Mouse (Mus musculus) heart, embryonic 10.5 days (tissue): Measurements from ENCODE around the gene Susd3. TPM values are rescaled to one million over a fixed set of nuclear protein-coding genes. Genes with fewer than 3 reads are reported as not detected.
A peak's percentile ranks its signal among the peaks of the same experiment; 100 is the strongest.

Experiments
- DNase-seq: peaks from one replicate; pipeline ENCODE4 v3.0.0-alpha.2; 2017; ENCODE audit warnings: low spot score
- H3K27ac ChIP-seq: fragments of 300-500 bp; sonication (generic); 2 replicates; pipeline ENCODE4 v1.5.1; 2016; ENCODE audit warnings: mild to moderate bottlenecking
- H3K27me3 ChIP-seq: fragments of 300-500 bp; sonication (generic); 2 replicates; pipeline ENCODE4 v1.6.1; 2016; ENCODE audit warnings: mild to moderate bottlenecking; ENCODE audit not compliant: poor library complexity, insufficient read depth, severe bottlenecking
- H3K36me3 ChIP-seq: fragments of 300-500 bp; sonication (generic); 2 replicates; pipeline ENCODE4 v1.6.1; 2016; ENCODE audit warnings: mild to moderate bottlenecking, moderate library complexity
- H3K4me1 ChIP-seq: fragments of 300-500 bp; sonication (generic); 2 replicates; pipeline ENCODE4 v1.6.1; 2016; ENCODE audit warnings: mild to moderate bottlenecking
- H3K4me3 ChIP-seq: fragments of 300-500 bp; sonication (generic); 2 replicates; pipeline ENCODE4 v1.5.1; 2016; ENCODE audit warnings: mild to moderate bottlenecking, moderate library complexity
- H3K9me3 ChIP-seq: fragments of 300-500 bp; sonication (generic); 2 replicates; pipeline ENCODE4 v1.6.1; 2016; ENCODE audit warnings: mild to moderate bottlenecking, moderate library complexity
- WGBS: fragments of 180-500 bp; shearing (Covaris S2); methylation state at CpG from one replicate; pipeline ENCODE4 v1.1.7; 2016; 5-methylcytosine and 5-hydroxymethylcytosine counted together
- polyA plus RNA-seq: library from polyadenylated mRNA; unstranded; fragments of >200 nt; fragmentation: Nextera tagmentation; extraction: Ambion mirVana; gene quantifications from 2 replicates; pipeline ENCODE4 v1.2.1, GENCODE M21; 2016

Susd3 gene
- polyA plus RNA-seq, 1 experiment from 2014 or later, result 1.1 TPM

DNA sequence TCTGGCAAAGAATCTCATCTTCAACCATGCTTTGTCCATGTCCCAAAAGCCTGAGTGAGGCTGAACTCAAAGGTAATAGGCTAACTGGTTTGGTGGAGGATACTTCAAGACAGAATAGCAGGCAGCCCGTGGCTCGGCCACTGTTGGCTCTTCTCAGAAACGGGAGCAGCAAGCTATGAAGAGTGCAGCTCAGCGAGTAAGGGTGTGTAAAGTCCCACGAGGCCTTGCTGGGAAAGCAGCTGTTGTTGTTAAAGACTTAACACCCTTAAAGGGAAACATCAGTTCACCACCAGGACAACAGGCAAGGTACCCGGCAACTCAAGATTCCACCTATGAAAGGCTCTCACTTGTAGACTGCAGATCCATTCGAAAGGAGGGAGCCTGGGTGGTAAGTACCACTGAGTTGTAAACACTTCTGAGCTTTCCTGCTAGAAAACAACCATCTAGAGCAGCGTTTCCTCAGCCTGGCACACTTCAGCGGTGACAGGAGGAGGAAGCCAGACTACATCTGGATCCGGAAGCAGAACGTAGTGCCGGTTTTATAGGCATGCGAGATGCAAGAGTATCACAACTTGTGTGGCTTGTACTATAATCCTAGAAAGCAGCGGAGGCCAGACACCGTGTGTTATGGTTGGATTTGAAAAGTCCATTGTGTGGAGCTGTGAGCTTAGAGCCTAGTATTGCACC is 11.7 kb upstream of the Susd3 start:
- Histone ChIP-seq H3K4me1 (peaks cover 12% of the 10 kb centered on the region), H3K9me3 (no peaks in the 10 kb centered on the region), H3K27ac (no peak overlapping the region), H3K36me3 (no peaks in the 10 kb centered on the region), H3K4me3 (no peak overlapping the region), H3K27me3 (peaks cover 17% of the 10 kb centered on the region; the same call in 1 of the 2 replicates)
- DNase-seq, result no peak
- 72% methylated on average over 15 of the region's 15 CpGs for WGBS

DNA sequence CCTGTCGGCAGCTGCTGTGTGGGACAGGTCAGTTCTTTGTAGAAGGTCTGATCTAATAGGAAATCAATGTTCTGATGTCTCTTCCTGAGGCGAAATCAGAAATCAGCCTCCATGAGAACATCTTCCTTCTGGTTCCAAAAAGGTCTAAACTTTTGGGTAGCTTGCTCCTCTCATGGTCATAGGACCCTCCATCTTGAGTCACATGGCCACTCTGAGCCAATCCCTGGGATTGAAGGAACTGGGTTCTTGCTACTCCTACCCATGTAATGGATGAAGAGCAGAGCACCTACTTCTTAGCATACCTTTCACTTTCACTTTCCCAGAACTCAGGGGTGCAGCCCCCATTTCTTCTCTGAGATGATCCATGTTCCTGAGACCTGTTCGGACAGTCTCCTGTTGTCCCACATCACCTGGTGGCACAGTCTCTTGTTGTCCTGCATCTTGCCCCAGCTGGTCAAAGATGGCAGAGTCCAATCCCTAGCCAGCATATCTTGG is 9.4 kb upstream of the Susd3 start:
- Histone ChIP-seq H3K36me3 (no peaks in the 10 kb centered on the region), H3K9me3 (no peaks in the 10 kb centered on the region), H3K27ac (no peak overlapping the region), H3K27me3 (peaks cover 17% of the 10 kb centered on the region; the same call in 1 of the 2 replicates), H3K4me1 (0 out of 2 replicates have a peak, but pooled peaks cover under 1% of the 10 kb centered on the region), H3K4me3 (no peak overlapping the region)
- no peak for DNase-seq
- WGBS, result 67% methylated on average over 3 of the region's 3 CpGs

DNA sequence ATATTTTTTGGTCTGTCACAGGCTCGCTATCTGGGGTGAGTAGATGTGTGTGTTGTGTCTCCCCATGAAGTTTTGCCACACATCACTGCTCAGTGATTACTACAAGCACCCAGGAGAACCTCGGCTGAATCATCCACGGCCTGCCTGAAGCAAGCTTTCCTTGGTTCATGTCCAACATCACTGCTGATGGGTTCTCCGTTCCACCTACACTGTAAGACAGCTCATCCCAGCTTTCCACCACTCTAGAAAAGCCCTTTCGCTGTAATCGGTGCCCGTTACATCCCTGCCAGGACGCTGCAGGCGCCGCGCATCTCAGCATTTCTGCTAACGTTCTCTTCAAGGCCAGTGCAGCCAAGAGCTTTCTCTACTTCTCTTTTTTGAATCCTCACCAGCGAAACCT is 4.2 kb upstream of the Susd3 start:
- Histone ChIP-seq H3K27me3 (peaks cover 26% of the 10 kb centered on the region), H3K4me3 (no peak overlapping the region), H3K27ac (no peak overlapping the region), H3K36me3 (no peaks in the 10 kb centered on the region), H3K4me1 (peaks cover 12% of the 10 kb centered on the region), H3K9me3 (no peaks in the 10 kb centered on the region)
- no peak for DNase-seq
- 85% methylated on average over 13 of the region's 13 CpGs for WGBS

DNA sequence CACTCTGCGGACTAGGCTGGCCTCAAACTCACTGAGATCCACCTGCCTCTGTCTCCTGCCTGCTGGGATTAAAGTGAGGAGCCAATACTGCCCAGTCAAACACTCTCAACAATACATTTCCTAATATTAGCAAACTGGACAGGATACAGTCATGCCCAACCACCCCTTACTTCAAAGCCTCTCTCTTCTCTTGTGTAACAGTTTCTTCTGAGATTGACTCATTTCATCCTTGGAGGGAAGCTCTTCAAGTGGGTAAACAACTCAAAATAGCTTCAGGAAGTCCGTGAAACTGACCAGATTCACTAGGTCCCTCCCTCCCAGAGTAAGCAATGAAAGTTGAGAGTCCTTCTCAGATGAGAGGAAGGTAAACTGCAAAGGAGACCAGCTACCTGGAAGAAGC is 3.6 kb upstream of the Susd3 start:
- Histone ChIP-seq H3K4me3 (no peak overlapping the region), H3K4me1 (peaks cover 16% of the 10 kb centered on the region), H3K36me3 (no peaks in the 10 kb centered on the region), H3K27me3 (peaks cover 32% of the 10 kb centered on the region), H3K27ac (no peak overlapping the region), H3K9me3 (no peaks in the 10 kb centered on the region)
- no peak for DNase-seq
- 56% methylated on average over 2 of the region's 2 CpGs for WGBS

DNA sequence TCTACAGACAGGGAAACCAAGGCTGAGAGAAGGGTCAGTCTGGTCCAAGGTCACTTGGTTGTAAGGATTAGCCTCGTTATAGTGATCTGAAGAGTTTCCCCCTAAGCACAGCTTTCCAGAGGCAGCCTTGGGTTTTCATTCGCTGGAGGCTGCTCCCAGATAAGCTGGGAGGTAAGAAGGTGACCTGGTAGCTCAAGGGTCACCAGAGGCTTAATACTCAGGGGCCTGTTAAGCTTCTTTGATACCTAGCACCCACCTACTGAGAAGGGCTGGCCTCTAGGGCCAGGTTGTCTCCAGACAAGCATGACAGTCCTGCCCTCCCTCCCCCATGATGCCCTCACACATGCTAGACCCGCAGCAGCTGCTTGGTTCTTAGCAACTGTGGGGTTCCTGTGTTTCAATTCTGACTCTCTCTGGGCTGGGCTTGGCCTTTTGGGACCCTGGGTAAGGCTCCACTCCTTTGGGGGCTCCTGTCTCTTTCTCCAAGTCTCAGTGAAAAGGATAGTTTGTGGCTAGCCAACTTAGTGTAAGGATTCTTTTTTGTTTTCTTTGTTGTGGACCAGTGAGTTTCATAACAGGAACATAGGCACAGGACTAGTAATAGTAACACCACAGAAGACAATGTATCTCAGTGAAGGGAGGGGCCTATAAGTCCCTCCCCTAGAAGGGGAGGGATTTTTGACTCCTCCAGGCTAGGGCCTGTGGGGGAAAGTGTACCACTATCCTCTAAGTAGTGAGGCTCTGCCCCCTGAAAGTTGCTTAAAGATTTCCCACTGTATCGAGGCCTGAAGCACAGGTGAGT is 2.4 kb upstream of the Susd3 start:
- no peak for DNase-seq
- no peaks in the 10 kb centered on the region for H3K9me3 ChIP-seq
- H3K27me3 ChIP-seq, result peaks cover 44% of the 10 kb centered on the region
- no peak overlapping the region for H3K27ac ChIP-seq
- no peaks in the 10 kb centered on the region for H3K36me3 ChIP-seq
- H3K4me1 ChIP-seq, result peaks cover 16% of the 10 kb centered on the region
- H3K4me3 ChIP-seq, result no peak overlapping the region
- WGBS, result 24% methylated on average over 4 of the region's 4 CpGs

DNA sequence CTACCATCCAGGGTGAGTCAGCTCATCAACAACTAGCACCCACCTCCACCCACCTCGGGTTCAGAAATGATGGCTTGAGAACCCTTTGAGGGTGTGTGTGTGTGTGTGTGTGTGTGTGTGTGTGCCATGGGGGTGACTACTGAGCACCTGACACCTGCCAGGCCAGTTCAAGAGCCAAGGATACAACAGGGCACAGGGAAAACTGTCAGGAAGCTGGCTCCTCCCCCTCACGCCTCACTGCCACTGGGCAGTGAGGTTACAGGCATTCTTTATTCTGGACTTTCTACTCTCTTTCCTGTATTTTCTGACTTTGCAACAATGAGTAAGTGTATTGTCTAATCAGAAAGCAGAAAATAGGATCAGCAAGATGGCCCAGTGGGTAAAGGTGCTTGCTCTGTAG is 1.1 kb upstream of the Susd3 start:
- 67% methylated on average over 2 of the region's 2 CpGs for WGBS
- H3K4me1 ChIP-seq, result peaks cover 16% of the 10 kb centered on the region
- no peaks in the 10 kb centered on the region for H3K36me3 ChIP-seq
- DNase-seq, result no peak
- H3K9me3 ChIP-seq, result no peaks in the 10 kb centered on the region
- H3K27ac ChIP-seq, result no peak overlapping the region
- H3K27me3 ChIP-seq, result peaks cover 56% of the 10 kb centered on the region
- no peak overlapping the region for H3K4me3 ChIP-seq

DNA sequence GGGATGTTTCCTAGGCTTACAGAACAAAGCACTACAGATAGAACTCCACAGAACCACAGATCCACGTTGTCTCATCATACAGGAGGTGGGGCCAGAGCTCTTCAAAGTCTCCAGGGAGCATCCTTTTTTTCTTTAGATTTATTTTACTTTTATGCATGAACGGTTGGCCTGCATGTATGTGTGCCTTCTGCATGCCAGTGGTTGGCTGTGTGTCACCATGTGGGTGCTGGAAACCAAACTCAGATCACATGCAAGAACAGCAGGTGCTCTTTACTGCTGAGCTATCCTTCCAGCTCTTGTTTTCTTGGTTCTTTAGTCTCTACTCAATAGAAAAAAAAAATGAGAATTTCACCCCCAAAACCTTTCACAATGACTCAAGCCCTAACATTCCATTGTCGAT is 417 bp upstream of the Susd3 start:
- 57% methylated on average over 3 of the region's 3 CpGs for WGBS
- H3K27me3 ChIP-seq, result peaks cover 63% of the 10 kb centered on the region

DNA sequence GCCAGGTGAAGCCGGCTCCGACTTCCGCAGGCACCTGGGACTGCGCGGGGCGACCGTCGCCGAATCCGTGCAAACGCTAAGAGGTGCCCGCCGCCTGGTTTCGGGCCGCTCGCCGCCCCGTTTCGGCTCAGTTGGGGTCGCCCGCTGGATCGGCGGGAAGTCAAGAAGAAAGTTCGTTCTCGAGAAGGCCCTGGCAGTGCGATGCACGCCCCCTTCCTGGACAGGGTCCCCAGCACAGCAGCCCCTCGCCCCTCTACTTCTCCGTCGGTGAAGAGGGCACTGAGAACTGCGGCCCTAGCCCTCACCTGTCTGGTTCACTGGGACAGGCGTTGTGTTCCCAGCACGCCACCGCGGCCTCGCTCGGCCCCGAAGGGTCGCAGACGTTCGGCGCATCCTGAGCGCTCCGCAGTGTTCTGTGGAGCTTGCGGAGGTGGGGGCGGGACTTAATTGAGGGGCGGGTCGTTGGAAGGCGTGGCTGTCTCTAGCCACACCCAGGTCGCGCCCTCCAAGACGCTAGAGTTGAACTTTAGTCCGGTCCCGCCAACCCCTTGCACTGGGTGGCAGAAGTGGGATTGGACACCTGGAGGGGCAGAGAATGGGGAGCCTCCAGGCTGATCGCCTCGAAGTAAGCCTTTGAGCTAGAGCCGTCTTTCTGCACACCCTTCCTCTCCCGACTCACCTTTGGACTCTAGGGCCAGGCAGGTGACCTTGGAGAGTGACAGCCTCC is 603 bp downstream of the Susd3 start:
- WGBS, result 2% methylated on average over 58 of the region's 58 CpGs
- Histone ChIP-seq H3K4me1 (peaks cover 16% of the 10 kb centered on the region), H3K27ac (peak overlapping the region; percentile 52; the same call in 1 of the 2 replicates), H3K9me3 (no peaks in the 10 kb centered on the region), H3K27me3 (peaks cover 63% of the 10 kb centered on the region), H3K36me3 (no peaks in the 10 kb centered on the region), H3K4me3 (peak overlapping the region; percentile 60)
- no peak for DNase-seq

More for the DNA sequence above, 417 bp upstream of the Susd3 start:
- H3K27ac ChIP-seq, result no peak overlapping the region
- H3K9me3 ChIP-seq, result no peaks in the 10 kb centered on the region
- peaks cover 16% of the 10 kb centered on the region for H3K4me1 ChIP-seq
- H3K36me3 ChIP-seq, result no peaks in the 10 kb centered on the region
- no peak for DNase-seq
- H3K4me3 ChIP-seq, result no peak overlapping the region

DNA sequence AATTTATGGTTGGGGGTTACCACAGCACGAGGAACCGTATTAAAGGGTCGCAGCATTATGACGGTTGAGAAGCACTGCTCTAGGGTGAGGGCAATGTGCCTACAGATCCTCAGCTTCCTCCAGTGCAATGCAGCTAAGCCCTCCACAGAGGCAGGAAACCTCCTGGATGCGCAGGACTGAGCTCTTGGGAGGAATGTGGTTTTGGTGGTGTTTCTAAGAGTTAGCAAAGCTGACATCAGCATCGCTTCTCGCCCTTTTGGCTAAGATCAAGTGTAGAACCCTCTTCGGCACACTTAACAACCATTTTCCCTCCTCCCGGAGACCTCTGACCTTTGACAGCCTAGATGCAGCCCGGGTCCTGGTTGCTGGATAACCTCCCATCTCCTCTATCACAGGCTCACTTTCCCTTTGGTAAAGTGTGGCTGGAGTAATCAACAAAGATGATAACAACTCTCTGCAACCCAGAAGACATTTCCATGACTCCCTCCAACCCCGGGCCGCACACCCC is 1.2 kb downstream of the Susd3 start:
- no peaks in the 10 kb centered on the region for H3K9me3 ChIP-seq
- no peak for DNase-seq
- H3K27me3 ChIP-seq, result peaks cover 63% of the 10 kb centered on the region
- 34% methylated on average over 12 of the region's 12 CpGs for WGBS
- H3K36me3 ChIP-seq, result no peaks in the 10 kb centered on the region
- H3K4me3 ChIP-seq, result peak overlapping the region; percentile 60
- H3K4me1 ChIP-seq, result peaks cover 22% of the 10 kb centered on the region
- H3K27ac ChIP-seq, result peak overlapping the region; percentile 52; the same call in 1 of the 2 replicates

DNA sequence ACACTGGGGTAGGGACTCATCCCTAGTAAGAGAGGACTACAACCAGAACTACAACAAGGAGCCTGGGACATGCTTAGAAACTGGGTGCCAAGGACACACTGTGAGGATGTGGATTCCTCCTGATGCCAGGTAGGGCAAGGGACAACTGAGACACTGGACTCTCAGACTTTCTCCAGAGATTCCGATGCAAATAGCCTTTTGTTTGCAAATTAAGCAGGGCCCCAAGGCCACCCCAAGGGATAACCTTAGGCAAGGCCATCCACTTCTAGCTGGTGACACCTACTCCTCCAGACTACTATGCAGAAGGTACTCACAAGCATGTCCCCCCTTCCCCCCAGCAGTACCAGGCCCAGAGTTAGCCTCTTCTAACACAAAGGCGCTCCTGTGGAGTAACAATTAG is 1.9 kb downstream of the Susd3 start:
- no peak for DNase-seq
- H3K27me3 ChIP-seq, result peaks cover 58% of the 10 kb centered on the region
- 57% methylated on average over 2 of the region's 2 CpGs for WGBS

DNA sequence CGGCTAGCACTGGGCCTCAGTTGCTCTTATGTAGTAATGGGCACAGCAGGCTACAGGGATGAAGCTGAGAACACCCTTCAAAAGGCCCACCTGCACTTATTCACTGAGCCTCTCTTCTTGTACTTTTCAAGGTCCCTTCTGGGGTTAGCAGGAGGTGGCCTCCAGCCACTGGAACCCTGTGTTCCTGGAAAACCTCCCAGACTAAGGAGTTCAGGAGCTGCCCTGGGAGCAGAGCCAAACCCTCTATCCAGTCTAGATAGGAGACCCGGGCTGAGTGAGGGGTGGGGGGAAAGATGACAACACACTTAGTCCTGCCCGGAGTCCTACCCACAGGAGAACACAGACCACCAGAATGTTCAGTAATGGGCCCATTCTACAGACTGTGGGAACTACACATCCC is 2.5 kb downstream of the Susd3 start:
- Histone ChIP-seq H3K9me3 (no peaks in the 10 kb centered on the region), H3K27ac (no peak overlapping the region), H3K27me3 (peaks cover 57% of the 10 kb centered on the region), H3K4me3 (no peak overlapping the region), H3K4me1 (peaks cover 23% of the 10 kb centered on the region), H3K36me3 (no peaks in the 10 kb centered on the region)
- DNase-seq, result no peak
- 72% methylated on average over 3 of the region's 3 CpGs for WGBS

More for the DNA sequence above, 1.9 kb downstream of the Susd3 start:
- Histone ChIP-seq H3K36me3 (no peaks in the 10 kb centered on the region), H3K4me1 (peaks cover 23% of the 10 kb centered on the region), H3K27ac (no peak overlapping the region), H3K4me3 (no peak overlapping the region), H3K9me3 (no peaks in the 10 kb centered on the region)

DNA sequence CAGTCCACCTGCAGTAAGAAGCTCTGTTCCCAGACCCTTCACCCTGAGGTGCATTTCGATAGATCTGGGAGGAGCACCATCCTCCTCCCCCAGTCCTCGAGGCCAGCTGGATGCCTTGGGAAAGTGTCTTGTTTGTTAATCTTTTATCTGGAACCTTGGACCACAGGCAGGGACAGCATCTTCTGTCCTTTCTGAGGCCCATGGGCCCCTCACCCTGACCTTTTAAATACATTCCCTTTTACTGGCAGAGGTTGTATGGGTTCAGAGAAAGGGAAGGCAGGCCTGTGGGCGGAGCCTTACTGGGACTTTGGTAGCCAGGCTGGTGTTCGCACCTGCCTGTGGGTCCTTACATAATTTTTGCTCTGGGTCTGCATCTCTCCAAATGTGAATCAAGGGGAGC is 3.3 kb downstream of the Susd3 start:
- Histone ChIP-seq H3K27ac (no peak overlapping the region), H3K4me3 (no peak overlapping the region), H3K27me3 (peaks cover 57% of the 10 kb centered on the region), H3K4me1 (peaks cover 23% of the 10 kb centered on the region), H3K36me3 (no peaks in the 10 kb centered on the region), H3K9me3 (no peaks in the 10 kb centered on the region)
- no peak for DNase-seq
- WGBS, result 64% methylated on average over 4 of the region's 4 CpGs
